Mouse (Mus musculus) liver, embryonic 13.5 days (tissue): ENCODE results near the gene Glipr1. TPM values are rescaled to one million over a fixed set of nuclear protein-coding genes. Genes with fewer than 3 reads are reported as not detected.
"Not testable (repeated sequence)": the region's sequence is repeated elsewhere in the genome, so short reads cannot be mapped to it uniquely, and the experiment has no call there.

ENCODE experiments used
- ATAC-seq: fragments of 200-750 bp; cut with Nextera tagmentation; 2 replicates; pipeline ENCODE4 v1.8.0; 2017; ENCODE audit warnings: low read depth, mild to moderate bottlenecking, moderate number of reproducible peaks, moderate library complexity
- DNase-seq: peaks from one replicate; pipeline ENCODE4 v3.0.0; 2022
- H3K27ac ChIP-seq: fragments of 300-500 bp; sonication (generic); 2 replicates; pipeline ENCODE4 v1.5.1; 2015; ENCODE audit warnings: moderate library complexity, mild to moderate bottlenecking, inconsistent platforms
- H3K27me3 ChIP-seq: fragments of 300-500 bp; sonication (generic); 2 replicates; pipeline ENCODE4 v1.6.1; 2015; ENCODE audit warnings: mild to moderate bottlenecking, inconsistent platforms
- H3K36me3 ChIP-seq: fragments of 300-500 bp; sonication (generic); 2 replicates; pipeline ENCODE4 v1.6.1; 2015; ENCODE audit warnings: mild to moderate bottlenecking, inconsistent platforms
- H3K4me1 ChIP-seq: fragments of 300-500 bp; sonication (generic); replicated peaks from 2 replicates; pipeline ENCODE4 v1.6.1; 2015; ENCODE audit warnings: inconsistent platforms
- H3K4me2 ChIP-seq: fragments of 300-500 bp; sonication (generic); 2 replicates; pipeline ENCODE4 v1.6.1; 2015; ENCODE audit warnings: inconsistent platforms, mild to moderate bottlenecking, moderate library complexity
- H3K4me3 ChIP-seq: fragments of 300-500 bp; sonication (generic); replicated peaks from 2 replicates; pipeline ENCODE4 v1.5.1; 2015; ENCODE audit warnings: mild to moderate bottlenecking, inconsistent platforms
- H3K9ac ChIP-seq: fragments of 300-500 bp; sonication (generic); 2 replicates; pipeline ENCODE4 v1.6.1; 2015; ENCODE audit warnings: mild to moderate bottlenecking, inconsistent platforms
- H3K9me3 ChIP-seq: fragments of 300-500 bp; sonication (generic); replicated peaks from 2 replicates; pipeline ENCODE4 v1.6.1; 2016; ENCODE audit warnings: inconsistent platforms
- WGBS: fragments of 180-500 bp; shearing (Covaris S2); methylation state at CpG from one replicate; pipeline ENCODE4 v1.1.7; 2015; ENCODE audit not compliant: insufficient replicate concordance; 5-methylcytosine and 5-hydroxymethylcytosine counted together
- polyA plus RNA-seq: library from polyadenylated mRNA; unstranded; fragments of >200 nt; fragmentation: Nextera tagmentation; extraction: Ambion mirVana; gene quantifications from 2 replicates; pipeline ENCODE4 v1.2.1, GENCODE M21; 2015

The Glipr1 gene
- 8.6 and 8.7 TPM in 2 replicates for polyA plus RNA-seq

DNA sequence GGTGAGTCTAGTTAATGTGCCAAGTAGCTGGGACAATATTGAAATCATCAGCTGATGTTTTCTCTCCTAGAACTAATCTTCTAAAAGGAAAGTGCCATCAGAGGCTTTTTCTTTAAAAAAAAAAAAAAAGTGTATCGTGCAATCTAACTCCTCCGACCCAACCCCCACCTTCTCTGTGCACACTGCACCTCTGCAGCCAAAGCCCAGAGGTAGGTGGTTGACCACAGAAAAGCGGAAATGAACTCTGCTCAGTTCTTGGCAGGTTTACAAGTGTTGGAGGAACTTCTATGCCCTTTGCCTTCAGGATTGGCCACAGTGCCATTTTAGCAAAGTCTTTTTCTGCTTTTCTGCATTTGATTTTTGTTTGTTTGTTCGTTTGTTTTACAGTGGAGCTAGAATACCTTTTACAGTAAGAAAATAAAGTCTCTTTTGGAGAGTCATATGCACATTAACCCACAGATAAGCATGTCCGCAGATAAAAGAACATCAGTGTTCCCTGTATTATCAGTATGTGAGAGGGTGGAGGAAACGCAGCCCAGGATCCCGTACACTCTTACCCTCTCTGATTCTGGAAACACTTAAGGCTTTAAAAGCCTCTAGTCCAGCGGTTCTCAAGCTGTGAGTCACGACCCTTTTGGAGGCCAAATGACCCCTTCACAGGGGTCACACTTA lies at the start of gene Glipr1:
Glipr1 (minus strand) TSS at position 88 of the 672 bp plus-strand sequence.
- Histone ChIP-seq H3K9ac (no peak within 1 kb of the TSS; the same call in 1 of the 2 replicates), H3K4me2 (peak within 1 kb of the TSS; percentile 56), H3K4me3 (peak within 1 kb of the TSS; percentile 23), H3K27ac (peak within 1 kb of the TSS; percentile 63), H3K36me3 (no peaks in the 10 kb centered on the region), H3K4me1 (peaks cover 33% of the 10 kb centered on the region), H3K27me3 (no peaks in the 10 kb centered on the region), H3K9me3 (no peaks in the 10 kb centered on the region)
- ATAC-seq (peak; percentile 73), DNase-seq (no peak)
- 15% methylated on average over 9 of the region's 9 CpGs for WGBS

DNA sequence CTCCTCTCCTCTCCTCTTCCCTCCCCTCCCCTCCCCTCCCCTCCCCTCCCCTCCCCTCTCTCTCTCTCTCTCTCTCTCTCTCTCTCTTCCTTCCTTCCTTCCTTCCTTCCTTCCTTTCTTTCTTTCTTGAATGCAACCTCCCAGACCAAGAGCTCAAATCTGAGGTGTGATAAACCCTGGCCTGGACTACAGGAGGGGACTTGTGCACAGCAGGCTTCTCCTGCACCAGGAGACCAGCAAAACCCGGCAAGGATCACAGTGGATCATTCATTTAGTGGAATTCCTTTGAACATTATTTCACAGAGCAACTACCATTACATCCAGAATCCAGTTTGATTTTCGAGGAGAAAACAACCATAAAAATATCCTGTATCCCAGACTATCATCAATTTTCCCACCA lies 49.5 kb upstream of the Glipr1 start:
- WGBS: 38% methylated on average over 2 of the region's 2 CpGs
- not testable (repeated sequence) for H3K27ac ChIP-seq, H3K36me3 ChIP-seq, H3K4me2 ChIP-seq, H3K9me3 ChIP-seq, ATAC-seq, H3K4me1 ChIP-seq, H3K27me3 ChIP-seq, H3K4me3 ChIP-seq, H3K9ac ChIP-seq, DNase-seq

GRCm38 (mm10) chr10:112051220-112051619 lies 48.8 kb upstream of the Glipr1 start:
- no peak overlapping the region for H3K4me2 ChIP-seq
- ATAC-seq (no peak), DNase-seq (no peak)
- no peak overlapping the region for H3K27ac ChIP-seq
- no peaks in the 10 kb centered on the region for H3K36me3 ChIP-seq
- no peaks in the 10 kb centered on the region for H3K9me3 ChIP-seq
- H3K27me3 ChIP-seq: no peaks in the 10 kb centered on the region
- no peak overlapping the region for H3K9ac ChIP-seq
- H3K4me3 ChIP-seq: no peak overlapping the region
- no peaks in the 10 kb centered on the region for H3K4me1 ChIP-seq

DNA sequence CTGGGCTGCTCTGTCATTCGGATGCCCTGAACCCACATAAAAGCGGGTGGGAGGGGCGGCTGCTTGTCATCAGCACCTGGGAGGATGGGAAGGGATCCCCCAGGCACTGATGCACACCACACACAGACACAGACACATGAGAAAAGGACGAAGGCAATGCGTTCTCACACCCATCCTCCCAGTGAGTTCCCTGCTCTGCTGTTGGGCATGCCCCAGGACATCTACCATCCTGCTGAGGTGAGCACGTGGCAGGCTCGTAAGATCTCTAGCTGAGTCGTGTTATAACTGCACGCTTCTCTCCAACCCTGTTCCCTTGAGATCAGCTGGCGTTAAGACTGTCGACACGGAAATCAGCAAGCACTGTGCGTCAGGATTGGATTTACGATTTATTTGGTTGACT lies 41.9 kb upstream of the Glipr1 start:
- not testable (repeated sequence) for DNase-seq, H3K9ac ChIP-seq, H3K4me3 ChIP-seq, H3K27ac ChIP-seq, H3K9me3 ChIP-seq, H3K27me3 ChIP-seq, H3K4me1 ChIP-seq, H3K4me2 ChIP-seq, ATAC-seq, H3K36me3 ChIP-seq
- 60% methylated on average over 14 of the region's 14 CpGs for WGBS

GRCm38 (mm10) chr10:112043523-112043922 lies 41.1 kb upstream of the Glipr1 start:
- H3K4me1 ChIP-seq, ATAC-seq, DNase-seq, H3K4me2 ChIP-seq, H3K27ac ChIP-seq, H3K4me3 ChIP-seq, H3K27me3 ChIP-seq, H3K9ac ChIP-seq, H3K36me3 ChIP-seq, H3K9me3 ChIP-seq: not testable (repeated sequence)
- 45% methylated on average over 9 of the region's 9 CpGs for WGBS

GRCm38 (mm10) chr10:112028689-112029088 lies 26.3 kb upstream of the Glipr1 start:
- H3K4me1 ChIP-seq, DNase-seq, H3K27ac ChIP-seq, H3K27me3 ChIP-seq, H3K4me2 ChIP-seq, H3K9ac ChIP-seq, H3K4me3 ChIP-seq, H3K36me3 ChIP-seq, H3K9me3 ChIP-seq, ATAC-seq: not testable (repeated sequence)
- 59% methylated on average over 3 of the region's 3 CpGs for WGBS

- Histone ChIP-seq H3K4me3 (no peak overlapping the region), H3K4me2 (no peak overlapping the region), H3K9me3 (no peaks in the 10 kb centered on the region), H3K27ac (no peak overlapping the region), H3K36me3 (no peaks in the 10 kb centered on the region), H3K9ac (no peak overlapping the region), H3K4me1 (no peaks in the 10 kb centered on the region), H3K27me3 (no peaks in the 10 kb centered on the region)
- 36% methylated on average over 2 of the region's 2 CpGs for WGBS
- no peak for ATAC-seq
- no peak for DNase-seq
These were observed 21.2 kb upstream of the Glipr1 start for GRCm38 (mm10) chr10:112023585-112023984.

- not testable (repeated sequence) for H3K9me3 ChIP-seq, ATAC-seq, H3K27ac ChIP-seq, H3K4me2 ChIP-seq, H3K4me1 ChIP-seq, H3K27me3 ChIP-seq, DNase-seq, H3K4me3 ChIP-seq, H3K36me3 ChIP-seq, H3K9ac ChIP-seq
- WGBS: 56% methylated on average over 1 of the region's 1 CpGs
These were observed 7.1 kb upstream of the Glipr1 start for GRCm38 (mm10) chr10:112009511-112009910.

- ATAC-seq (peak; percentile 35; the same call in 1 of the 2 replicates), DNase-seq (no peak)
- Histone ChIP-seq H3K4me1 (peaks cover 38% of the 10 kb centered on the region), H3K9me3 (no peaks in the 10 kb centered on the region), H3K27me3 (no peaks in the 10 kb centered on the region), H3K9ac (no peak overlapping the region), H3K27ac (peak overlapping the region; percentile 63), H3K4me2 (peak overlapping the region; percentile 56), H3K36me3 (no peaks in the 10 kb centered on the region), H3K4me3 (peak overlapping the region; percentile 23; the same call in 1 of the 2 replicates)
- 25% methylated on average over 9 of the region's 9 CpGs for WGBS
These were observed 493 bp downstream of the Glipr1 start for GRCm38 (mm10) chr10:112001756-112002520.

DNA sequence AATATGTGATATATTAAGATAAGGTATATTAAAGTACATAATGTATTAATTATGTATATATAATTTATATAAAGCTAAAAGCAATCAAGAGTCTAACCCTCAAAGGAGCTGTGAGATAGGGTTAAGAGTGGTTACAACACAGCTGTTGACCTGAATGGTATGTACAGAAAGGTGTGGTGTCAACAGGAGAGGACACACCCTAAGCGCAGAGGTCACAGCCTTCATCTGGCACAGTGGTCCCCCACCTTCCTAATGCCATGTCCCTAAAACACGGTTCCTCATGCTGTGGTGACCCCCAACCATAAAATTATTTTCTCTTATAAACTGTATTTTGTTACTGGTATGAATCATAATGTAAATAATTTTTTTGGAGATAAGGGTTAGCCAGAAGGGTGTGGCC lies 1.1 kb downstream of the Glipr1 start:
- 0 out of 2 replicates have a peak overlapping the region, but pooled peaks have one; percentile 63 for H3K27ac ChIP-seq
- H3K9me3 ChIP-seq: no peaks in the 10 kb centered on the region
- no peaks in the 10 kb centered on the region for H3K36me3 ChIP-seq
- WGBS: 51% methylated on average over 2 of the region's 2 CpGs
- H3K27me3 ChIP-seq: no peaks in the 10 kb centered on the region
- H3K4me2 ChIP-seq: peak overlapping the region; percentile 56
- peaks cover 39% of the 10 kb centered on the region for H3K4me1 ChIP-seq
- H3K9ac ChIP-seq: no peak overlapping the region
- H3K4me3 ChIP-seq: no peak overlapping the region
- no peak for DNase-seq
- ATAC-seq: peak; percentile 30; the same call in 1 of the 2 replicates

DNA sequence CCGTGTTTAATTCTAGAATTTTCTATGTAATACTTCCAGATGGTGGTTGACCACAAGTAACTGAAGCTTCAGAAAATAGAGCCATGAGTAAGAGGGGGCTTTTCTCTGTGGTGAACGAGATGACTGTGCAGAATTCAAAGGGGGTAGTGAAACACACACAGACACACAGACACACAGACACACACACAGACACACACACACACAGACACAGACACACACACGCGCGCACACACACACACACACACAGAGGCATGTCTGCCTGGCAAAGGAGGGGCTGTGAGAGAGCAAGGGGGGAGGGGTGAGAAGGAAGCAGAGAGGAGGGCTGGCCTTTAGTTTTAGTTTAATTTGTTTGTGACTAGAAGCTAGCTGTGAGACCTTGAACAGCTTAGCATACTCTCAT lies 1.9 kb downstream of the Glipr1 start:
- H3K4me1 ChIP-seq: peaks cover 39% of the 10 kb centered on the region
- DNase-seq: no peak
- H3K9me3 ChIP-seq: no peaks in the 10 kb centered on the region
- ATAC-seq: peak; percentile 32
- H3K36me3 ChIP-seq: no peaks in the 10 kb centered on the region
- no peak overlapping the region for H3K27ac ChIP-seq
- H3K4me2 ChIP-seq: no peak overlapping the region
- WGBS: 30% methylated on average over 5 of the region's 5 CpGs
- H3K27me3 ChIP-seq: no peaks in the 10 kb centered on the region
- no peak overlapping the region for H3K9ac ChIP-seq
- no peak overlapping the region for H3K4me3 ChIP-seq
